In genomic region chr2:28141556-28141955, GRCm38 (mm10) we compare ENCODE assay signal across 13 mouse cellular contexts. TPM values are rescaled to one million over a fixed set of nuclear protein-coding genes. Genes with fewer than 3 reads are reported as not detected.
DNase-seq lines count a peak whose midpoint lies in the region; ATAC-seq lines count a peak whose summit lies in the region.
"Had no signal": no experiment of that assay in that cellular context is flagged by ENCODE, and none has a peak within 500 bp of the region (broad histone marks: within the 10 kb centered on the region; RNA-seq: fewer than 3 reads in every experiment).

No protein-coding gene starts in this region.

- H3K9me3 ChIP-seq in forebrain, embryonic 12.5 days = no peaks in the 10 kb centered on the region
- no peaks in the 10 kb centered on the region for H3K9me3 ChIP-seq in forebrain, embryonic 16.5 days (ENCODE audit: control insufficient read depth, low read length)

- no peak overlapping the region for H3K9ac ChIP-seq in forebrain, embryonic 12.5 days
- no peak overlapping the region for H3K9ac ChIP-seq in forebrain, embryonic 16.5 days (replicated peaks; ENCODE audit: low read depth, low read length)

- H3K4me3 ChIP-seq in forebrain, embryonic 12.5 days (replicated peaks) = no peak overlapping the region
- no peak overlapping the region for H3K4me3 ChIP-seq in forebrain, embryonic 16.5 days (replicated peaks; ENCODE audit: low read length)
- H3K4me3 ChIP-seq: embryonic facial prominence, embryonic 10.5 days had no signal

- H3K27me3 ChIP-seq in forebrain, embryonic 12.5 days = peaks cover 5% of the 10 kb centered on the region; the same call in 1 of the 2 replicates
- no peaks in the 10 kb centered on the region for H3K27me3 ChIP-seq in forebrain, embryonic 16.5 days (replicated peaks; ENCODE audit: control insufficient read depth, insufficient read depth, low read length)

- H3K36me3 ChIP-seq in forebrain, embryonic 12.5 days (replicated peaks) = no peaks in the 10 kb centered on the region
- no peaks in the 10 kb centered on the region for H3K36me3 ChIP-seq in forebrain, embryonic 16.5 days (ENCODE audit: control insufficient read depth, insufficient read depth)
- H3K36me3 ChIP-seq: embryonic facial prominence, embryonic 10.5 days had no signal

- peak overlapping the region; percentile 27; the same call in 1 of the 2 replicates for H3K27ac ChIP-seq in forebrain, embryonic 12.5 days
- H3K27ac ChIP-seq in forebrain, embryonic 16.5 days (ENCODE audit: low read length) = no peak overlapping the region
- H3K27ac ChIP-seq: embryonic facial prominence, embryonic 10.5 days had no signal

- ATAC-seq in forebrain, embryonic 12.5 days (ENCODE audit: low FRiP score) = 0 out of 2 replicates have a peak, but pooled peaks have one; percentile 58
- ATAC-seq in forebrain, embryonic 16.5 days = no peak
- ATAC-seq in megakaryocyte progenitor cell, adult 5-6 weeks (replicated peaks; ENCODE audit: poor library complexity) = peak; percentile 75
- no peak for ATAC-seq in granulocyte monocyte progenitor cell, adult 5-6 weeks (replicated peaks; ENCODE audit: poor library complexity, severe bottlenecking)

- DNase-seq in ovary, adult 18-20 months (ENCODE audit: low spot score) = peak; percentile 2
- DNase-seq in ovary, postnatal 10 days (ENCODE audit: low spot score) = no peak
- DNase-seq in right cerebral cortex, postnatal 4 days = no peak
- no peak for DNase-seq in right cerebral cortex, postnatal 25 days
- DNase-seq: heart, postnatal 14 days; kidney, postnatal 4 days had no signal

- WGBS in forebrain, embryonic 12.5 days = 26% methylated on average over 4 of the region's 4 CpGs
- WGBS in forebrain, embryonic 16.5 days = 17% methylated on average over 4 of the region's 4 CpGs

- H3K4me1 ChIP-seq in forebrain, embryonic 12.5 days = peaks cover 13% of the 10 kb centered on the region; the same call in 1 of the 2 replicates
- 0 out of 2 replicates have a peak, but pooled peaks cover 2% of the 10 kb centered on the region for H3K4me1 ChIP-seq in forebrain, embryonic 16.5 days (replicated peaks; ENCODE audit: control insufficient read depth, insufficient read depth, low read length)

- H3K4me2 ChIP-seq in forebrain, embryonic 12.5 days = no peak overlapping the region
- no peak overlapping the region for H3K4me2 ChIP-seq in forebrain, embryonic 16.5 days (ENCODE audit: low read length)

RNA-seq across cellular contexts. Expression of gene Olfm1, which starts 51.2 kb away (rescaled TPM):
- polyA plus RNA-seq in forebrain, embryonic 12.5 days (2016; fragmentation: Nextera tagmentation; extraction: Ambion mirVana) = 79.8 and 81.5 TPM in 2 replicates
- polyA plus RNA-seq in forebrain, embryonic 16.5 days (2015; fragmentation: Nextera tagmentation; extraction: Ambion mirVana) = 226 and 227 TPM in 2 replicates
- 2.6 and 2.9 TPM in 2 replicates for total RNA-seq in megakaryocyte progenitor cell, adult 5-6 weeks (2015)
- total RNA-seq in megakaryocyte progenitor cell, adult 5-6 weeks (2017) = 1.8 and 5.4 TPM in 2 replicates
- total RNA-seq in granulocyte monocyte progenitor cell, adult 5-6 weeks (2014; fragmentation: Nextera tagmentation) = 1.3 and 6.3 TPM in 2 replicates
- total RNA-seq in granulocyte monocyte progenitor cell, adult 5-6 weeks (2017) = 0.56 and 0.93 TPM in 2 replicates

RNA-seq across cellular contexts. Expression of gene Fcnb, which starts 56.9 kb away (rescaled TPM):
- 0.29 TPM in 1 of 2 replicates, not detected in the other for polyA plus RNA-seq in forebrain, embryonic 12.5 days (2016; fragmentation: Nextera tagmentation; extraction: Ambion mirVana)
- not detected in 2 replicates for polyA plus RNA-seq in forebrain, embryonic 16.5 days (2015; fragmentation: Nextera tagmentation; extraction: Ambion mirVana)
- total RNA-seq in megakaryocyte progenitor cell, adult 5-6 weeks (2015) = 149 and 237 TPM in 2 replicates
- 92.7 and 139 TPM in 2 replicates for total RNA-seq in megakaryocyte progenitor cell, adult 5-6 weeks (2017)
- 24.9 and 61.5 TPM in 2 replicates for total RNA-seq in granulocyte monocyte progenitor cell, adult 5-6 weeks (2014; fragmentation: Nextera tagmentation)
- total RNA-seq in granulocyte monocyte progenitor cell, adult 5-6 weeks (2017) = 30.0 and 32.4 TPM in 2 replicates
- total RNA-seq: heart, postnatal 14 days; left cerebral cortex, postnatal 25 days; neutrophil, adult 5-6 weeks had no signal
- polyA plus RNA-seq: embryonic facial prominence, embryonic 10.5 days had no signal

Comparison
In these comparisons a context has a peak if more than half of its experiments do, and no peak if none do; other contexts are left out.
1. ATAC-seq: peak in forebrain, embryonic 12.5 days (single experiment) and megakaryocyte progenitor cell, adult 5-6 weeks (single experiment); none in forebrain, embryonic 16.5 days (single experiment) and granulocyte monocyte progenitor cell, adult 5-6 weeks (single experiment).